Mouse (Mus musculus) thymus, adult 2 months (tissue): ENCODE measurements around the gene Gm4553.

Source experiments
- CTCF ChIP-seq: fragments of 200-500 bp; IDR thresholded peaks from 2 replicates; pipeline ENCODE4 v1.5.1; 2012; ENCODE audit warnings: mild to moderate bottlenecking, control low read depth, low read length, moderate library complexity, borderline replicate concordance; ENCODE audit not compliant: control insufficient read depth, poor library complexity, insufficient read depth; ENCODE audit errors: extremely low read depth
- POLR2A ChIP-seq: fragments of 200-500 bp; IDR thresholded peaks from 2 replicates; pipeline ENCODE4 v1.6.1; 2012; ENCODE audit warnings: mild to moderate bottlenecking, low read length, control low read depth, moderate library complexity; ENCODE audit not compliant: control insufficient read depth, poor library complexity, insufficient read depth; ENCODE audit errors: extremely low read depth

DNA sequence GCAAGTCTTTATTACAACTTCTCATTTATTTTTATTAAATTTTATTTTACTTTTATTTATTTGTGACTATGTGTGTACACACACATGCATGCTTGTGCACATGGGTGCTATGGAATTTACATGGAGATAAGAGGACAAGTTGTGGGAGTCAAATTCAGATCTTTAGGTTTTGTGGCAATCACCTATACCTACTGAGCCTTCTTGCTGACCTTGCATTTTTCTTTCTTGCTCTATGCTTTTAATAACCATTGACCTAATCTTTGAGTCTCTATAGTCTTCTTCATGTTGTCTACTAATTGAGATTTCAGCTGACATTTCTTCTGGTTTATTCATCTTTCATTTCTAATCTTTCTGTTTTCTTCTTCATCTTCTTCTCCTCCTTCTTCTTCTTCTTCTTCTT lies 16.9 kb downstream of the Gm4553 start:
- no peak for TF ChIP-seq POLR2A
- no peak for TF ChIP-seq CTCF
